Mouse (Mus musculus): ENCODE results near the gene Abcf2. TPM values are rescaled to one million over a fixed set of nuclear protein-coding genes. Genes with fewer than 3 reads are reported as not detected.
A peak's percentile ranks its signal among the peaks of the same experiment; 100 is the strongest.

The Abcf2 gene
- polyA plus RNA-seq, 1 experiment: 101 TPM

- WGBS: under 1% methylated on average over 46 of the region's 46 CpGs
- Histone ChIP-seq H3K4me3 (replicated peaks; ENCODE audit: insufficient read depth, low read depth, low read length) (peak overlapping the region; percentile 76), H3K4me1 (ENCODE audit: control insufficient read depth, insufficient read depth, low read length) (peaks cover 23% of the 10 kb centered on the region), H3K27ac (ENCODE audit: insufficient read depth, low read length) (peak overlapping the region; percentile 65), H3K27me3 (ENCODE audit: control insufficient read depth, insufficient read depth, low read length) (no peaks in the 10 kb centered on the region)
- TF ChIP-seq CTCF (IDR thresholded peaks at IDR 0.05; ENCODE audit: borderline replicate concordance, insufficient read depth, low read depth, low read length) (no peak; the same call in 1 of the 2 replicates), POLR2A (IDR thresholded peaks at IDR 0.05; ENCODE audit: borderline replicate concordance, insufficient read depth, low read length) (no peak; the same call in none of the 2 replicates)
- peak; percentile 81 to 82 for DNase-seq
Measured at GRCm38 (mm10) chr5:24604656-24605100, 27.4 kb upstream of the Abcf2 start.

DNA sequence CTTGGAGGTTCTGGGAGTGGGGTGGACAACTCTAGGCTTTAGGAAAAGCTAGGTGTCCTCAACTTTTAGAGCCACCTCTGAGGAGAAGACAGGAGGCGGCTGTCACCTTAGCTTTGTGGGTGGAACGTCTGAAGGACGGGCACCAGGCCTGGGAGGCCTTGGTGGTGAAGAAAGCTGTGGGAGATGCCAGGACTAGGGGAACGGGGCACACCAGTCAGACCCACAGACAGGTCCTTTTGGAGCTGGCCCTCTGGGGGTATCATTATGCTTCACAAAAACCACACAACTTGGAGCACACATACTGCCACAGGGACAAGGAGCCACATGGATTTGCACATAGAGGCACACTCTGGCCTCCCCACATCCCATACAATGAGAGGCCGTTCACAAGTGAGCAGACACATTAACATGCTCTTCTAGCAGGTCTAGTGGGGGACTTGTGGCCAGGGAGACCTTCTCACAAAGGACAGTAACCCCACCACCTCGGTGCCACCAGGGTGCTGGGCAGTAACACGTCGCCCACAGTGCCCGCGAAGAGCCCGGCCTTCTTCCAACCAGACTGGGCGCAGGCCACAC lies 26.9 kb upstream of the Abcf2 start:
- WGBS: 30% methylated on average over 12 of the region's 12 CpGs
- H3K27ac ChIP-seq (ENCODE audit: insufficient read depth, low read length): peak overlapping the region; percentile 65
- peaks cover 23% of the 10 kb centered on the region for H3K4me1 ChIP-seq (ENCODE audit: control insufficient read depth, insufficient read depth, low read length)
- H3K27me3 ChIP-seq (ENCODE audit: control insufficient read depth, insufficient read depth, low read length): no peaks in the 10 kb centered on the region
- peak overlapping the region; percentile 76 for H3K4me3 ChIP-seq (replicated peaks; ENCODE audit: insufficient read depth, low read depth, low read length)
- no peak for DNase-seq
- TF ChIP-seq POLR2A (IDR thresholded peaks at IDR 0.05; ENCODE audit: borderline replicate concordance, insufficient read depth, low read length): no peak

GRCm38 (mm10) chr5:24603431-24604010 lies 26.3 kb upstream of the Abcf2 start:
- no peak for TF ChIP-seq CTCF (IDR thresholded peaks at IDR 0.05; ENCODE audit: borderline replicate concordance, insufficient read depth, low read depth, low read length)
- no peak for TF ChIP-seq POLR2A (IDR thresholded peaks at IDR 0.05; ENCODE audit: borderline replicate concordance, insufficient read depth, low read length)
- Histone ChIP-seq H3K27ac (ENCODE audit: insufficient read depth, low read length) (0 out of 2 replicates have a peak overlapping the region, but pooled peaks have one; percentile 65), H3K4me3 (replicated peaks; ENCODE audit: insufficient read depth, low read depth, low read length) (no peak overlapping the region), H3K27me3 (ENCODE audit: control insufficient read depth, insufficient read depth, low read length) (no peaks in the 10 kb centered on the region), H3K4me1 (ENCODE audit: control insufficient read depth, insufficient read depth, low read length) (peaks cover 26% of the 10 kb centered on the region)
- WGBS: 87% methylated on average over 8 of the region's 8 CpGs
- DNase-seq: no peak

DNA sequence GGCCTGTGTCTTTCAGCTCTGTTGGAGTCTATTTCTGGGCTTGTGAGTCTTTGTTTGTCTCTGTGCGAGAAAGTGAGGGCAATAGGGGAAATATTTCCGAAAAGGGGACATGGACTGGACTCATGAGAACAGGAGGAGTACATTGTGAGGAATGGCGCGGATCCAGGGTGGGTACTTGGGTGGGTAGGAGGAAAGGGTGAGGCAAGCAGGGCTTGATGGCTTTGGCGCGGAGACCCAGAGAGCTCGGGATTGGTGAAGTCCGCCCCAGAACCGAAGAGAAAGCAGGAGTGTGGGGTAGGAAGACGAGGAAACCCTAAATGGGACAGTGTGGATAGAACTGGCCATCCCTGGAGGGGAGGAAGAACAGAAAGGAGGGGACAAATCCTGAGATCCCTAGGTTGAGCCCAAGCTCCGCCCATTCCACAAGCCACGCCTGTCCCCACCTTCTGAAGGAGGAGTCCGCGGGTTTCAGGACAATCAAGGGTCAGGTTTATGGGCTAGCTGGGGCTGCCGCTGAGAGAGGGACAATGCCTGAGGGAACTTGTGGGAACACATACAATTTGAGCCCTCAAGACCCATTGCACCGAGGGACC lies 25.6 kb upstream of the Abcf2 start:
- Histone ChIP-seq H3K4me3 (replicated peaks; ENCODE audit: insufficient read depth, low read depth, low read length) (peak overlapping the region; percentile 61), H3K27me3 (ENCODE audit: control insufficient read depth, insufficient read depth, low read length) (no peaks in the 10 kb centered on the region), H3K27ac (ENCODE audit: insufficient read depth, low read length) (peak overlapping the region; percentile 70), H3K4me1 (ENCODE audit: control insufficient read depth, insufficient read depth, low read length) (peaks cover 29% of the 10 kb centered on the region)
- 29% methylated on average over 16 of the region's 16 CpGs for WGBS
- DNase-seq: peak; percentile 70 to 76
- TF ChIP-seq CTCF (IDR thresholded peaks at IDR 0.05; ENCODE audit: borderline replicate concordance, insufficient read depth, low read depth, low read length) (no peak), POLR2A (IDR thresholded peaks at IDR 0.05; ENCODE audit: borderline replicate concordance, insufficient read depth, low read length) (peak; percentile 49; the same call in 1 of the 2 replicates)

DNA sequence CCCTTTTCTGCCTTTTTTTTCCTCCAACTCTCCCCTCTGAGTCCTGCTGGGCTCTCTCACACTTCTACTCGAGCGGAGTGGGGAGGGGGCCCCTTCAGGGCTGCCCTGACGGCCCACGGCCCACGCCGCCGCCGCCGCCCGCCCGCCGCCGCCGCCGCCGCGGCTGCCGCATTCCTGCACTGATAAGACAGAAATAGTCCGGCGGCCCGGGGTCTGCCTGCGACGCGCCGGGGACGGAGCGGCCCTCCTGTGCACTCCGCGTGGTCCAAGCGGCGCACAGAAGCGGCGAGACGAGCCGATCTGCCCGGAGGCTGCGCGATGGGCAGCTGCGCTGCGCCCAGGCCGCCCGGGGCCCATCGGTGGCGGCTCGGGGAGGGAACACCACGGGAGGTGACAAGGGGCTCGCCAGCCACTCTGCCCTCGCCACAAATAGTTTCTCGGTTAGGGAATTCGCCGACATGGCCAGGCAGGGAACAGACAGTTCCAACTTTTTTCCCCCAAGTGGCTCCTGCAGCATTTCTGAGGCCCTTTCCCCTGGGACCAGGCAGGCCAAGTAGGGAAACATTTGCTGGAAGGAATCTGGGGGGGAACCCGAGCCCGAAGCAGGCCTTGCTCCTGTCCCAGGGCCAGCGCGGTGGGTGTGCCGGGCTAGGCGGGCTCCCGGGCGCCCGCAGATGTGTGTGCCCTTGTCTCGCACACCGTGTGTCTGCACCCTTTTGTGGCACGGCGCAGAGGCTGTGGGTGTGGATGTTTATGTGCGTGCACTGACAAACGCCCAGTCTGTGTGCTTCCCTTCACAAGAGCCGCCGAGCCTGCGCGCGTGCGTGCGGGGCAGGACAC lies 24.9 kb upstream of the Abcf2 start:
- peak; percentile 50 to 62 for DNase-seq
- Histone ChIP-seq H3K27ac (ENCODE audit: insufficient read depth, low read length) (peak overlapping the region; percentile 70), H3K27me3 (ENCODE audit: control insufficient read depth, insufficient read depth, low read length) (no peaks in the 10 kb centered on the region), H3K4me1 (ENCODE audit: control insufficient read depth, insufficient read depth, low read length) (peaks cover 31% of the 10 kb centered on the region), H3K4me3 (replicated peaks; ENCODE audit: insufficient read depth, low read depth, low read length) (peak overlapping the region; percentile 61)
- 2% methylated on average over 73 of the region's 73 CpGs for WGBS
- no peak for TF ChIP-seq CTCF (IDR thresholded peaks at IDR 0.05; ENCODE audit: borderline replicate concordance, insufficient read depth, low read depth, low read length)

DNA sequence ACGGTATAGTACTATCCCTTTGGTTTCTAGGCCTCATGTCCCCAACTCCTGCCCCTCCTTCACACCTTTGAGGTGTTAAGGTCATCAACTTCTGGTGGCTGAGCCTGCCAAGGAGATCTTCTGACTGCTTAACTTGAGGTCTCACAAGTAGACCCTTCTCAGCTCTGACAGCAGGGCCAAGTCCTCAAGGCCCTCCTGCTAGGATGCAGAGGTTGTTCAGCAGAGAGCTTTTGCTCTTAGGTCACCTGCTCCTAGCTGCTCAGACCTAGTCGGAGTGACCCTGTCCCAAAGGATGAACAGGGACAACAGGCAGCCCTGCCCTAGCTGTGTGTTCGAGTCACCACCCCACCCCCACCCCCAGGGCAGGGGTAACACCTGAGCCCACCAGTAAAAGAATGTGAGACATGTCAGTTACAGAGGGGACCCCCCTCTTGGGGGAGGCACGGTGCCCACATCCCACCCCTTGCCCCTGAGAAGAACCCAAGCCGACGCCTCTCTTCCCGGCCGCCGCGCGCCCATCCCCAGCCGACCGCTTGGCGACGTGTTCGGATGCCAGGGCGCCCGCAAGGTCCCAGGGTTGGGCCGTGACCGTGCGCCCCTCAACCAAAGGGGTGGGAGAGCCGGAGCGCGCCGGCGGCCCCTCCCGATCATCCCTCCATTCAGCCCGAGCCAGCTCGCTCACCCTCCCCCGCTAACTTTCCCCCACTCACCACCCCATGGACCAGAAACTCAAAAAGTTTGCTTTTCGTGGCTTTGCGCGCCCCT lies 24.0 kb upstream of the Abcf2 start:
- peak in 1 of 2 experiments; percentile 31 for DNase-seq
- Histone ChIP-seq H3K4me3 (replicated peaks; ENCODE audit: insufficient read depth, low read depth, low read length) (peak overlapping the region; percentile 61), H3K27me3 (ENCODE audit: control insufficient read depth, insufficient read depth, low read length) (no peaks in the 10 kb centered on the region), H3K27ac (ENCODE audit: insufficient read depth, low read length) (no peak overlapping the region), H3K4me1 (ENCODE audit: control insufficient read depth, insufficient read depth, low read length) (peaks cover 40% of the 10 kb centered on the region)
- TF ChIP-seq POLR2A (IDR thresholded peaks at IDR 0.05; ENCODE audit: borderline replicate concordance, insufficient read depth, low read length) (no peak), CTCF (IDR thresholded peaks at IDR 0.05; ENCODE audit: borderline replicate concordance, insufficient read depth, low read depth, low read length) (no peak)
- 8% methylated on average over 33 of the region's 33 CpGs for WGBS

GRCm38 (mm10) chr5:24600236-24600635 lies 23.0 kb upstream of the Abcf2 start:
- Histone ChIP-seq H3K27me3 (ENCODE audit: control insufficient read depth, insufficient read depth, low read length) (no peaks in the 10 kb centered on the region), H3K4me3 (replicated peaks; ENCODE audit: insufficient read depth, low read depth, low read length) (no peak overlapping the region), H3K4me1 (ENCODE audit: control insufficient read depth, insufficient read depth, low read length) (peaks cover 32% of the 10 kb centered on the region), H3K27ac (ENCODE audit: insufficient read depth, low read length) (no peak overlapping the region)
- TF ChIP-seq POLR2A (IDR thresholded peaks at IDR 0.05; ENCODE audit: borderline replicate concordance, insufficient read depth, low read length): no peak
- TF ChIP-seq CTCF (IDR thresholded peaks at IDR 0.05; ENCODE audit: borderline replicate concordance, insufficient read depth, low read depth, low read length): no peak
- peak in 1 of 2 experiments; percentile 8 for DNase-seq
- 94% methylated on average over 2 of the region's 2 CpGs for WGBS

Data from cerebellum, adult 2 months (tissue).